Mouse (Mus musculus): ENCODE measurements around the gene Prelid3b. TPM values are rescaled to one million over a fixed set of nuclear protein-coding genes. Genes with fewer than 3 reads are reported as not detected.
A peak's percentile ranks its signal among the peaks of the same experiment; 100 is the strongest.

The Prelid3b gene
- polyA plus RNA-seq, 2 experiments from 2014 or later = 81.2 to 90.9 TPM

GRCm38 (mm10) chr2:174463370-174463769 is 9.5 kb downstream of the Prelid3b start:
- peak; percentile 45 for ATAC-seq

GRCm38 (mm10) chr2:174459365-174459764 is 13.5 kb downstream of the Prelid3b start:
- no peak for ATAC-seq

GRCm38 (mm10) chr2:174453681-174454080 is 19.2 kb downstream of the Prelid3b start:
- ATAC-seq = no peak

GRCm38 (mm10) chr2:174450353-174450752 is 22.5 kb downstream of the Prelid3b start, which contains the start of gene Tubb1:
TSS of gene Tubb1 (plus strand) at chr2:174450695.
- no peak for ATAC-seq

- no peak for ATAC-seq
These were observed 24.5 kb downstream of the Prelid3b start for GRCm38 (mm10) chr2:174448405-174448804.

- no peak for ATAC-seq
These were observed 26.0 kb downstream of the Prelid3b start for GRCm38 (mm10) chr2:174446905-174447304.

- ATAC-seq = no peak
These were observed 26.4 kb downstream of the Prelid3b start for GRCm38 (mm10) chr2:174446492-174446891.

GRCm38 (mm10) chr2:174445018-174445417 is 27.9 kb downstream of the Prelid3b start:
- ATAC-seq = no peak

GRCm38 (mm10) chr2:174444359-174444758 is 28.5 kb downstream of the Prelid3b start:
- ATAC-seq = no peak

- ATAC-seq = no peak
These were observed 29.8 kb downstream of the Prelid3b start for GRCm38 (mm10) chr2:174443046-174443445.

GRCm38 (mm10) chr2:174442460-174442859 is 30.4 kb downstream of the Prelid3b start:
- ATAC-seq = peak; percentile 20

GRCm38 (mm10) chr2:174441898-174442297 is 31.0 kb downstream of the Prelid3b start:
- no peak for ATAC-seq

- no peak for ATAC-seq
These were observed 32.9 kb downstream of the Prelid3b start for GRCm38 (mm10) chr2:174439961-174440360.

GRCm38 (mm10) chr2:174439450-174439838 is 33.4 kb downstream of the Prelid3b start:
- no peak for ATAC-seq

GRCm38 (mm10) chr2:174438737-174439449 is 34.0 kb downstream of the Prelid3b start, which contains the start of gene Ctsz:
TSS of gene Ctsz (minus strand) at chr2:174439039.
- ATAC-seq = peak; percentile 71

GRCm38 (mm10) chr2:174438181-174438580 is 34.7 kb downstream of the Prelid3b start:
- no peak for ATAC-seq

GRCm38 (mm10) chr2:174437697-174437982 is 35.2 kb downstream of the Prelid3b start:
- ATAC-seq = no peak

- no peak for ATAC-seq
These were observed 35.8 kb downstream of the Prelid3b start for GRCm38 (mm10) chr2:174436916-174437696.

- ATAC-seq = no peak
These were observed 36.7 kb downstream of the Prelid3b start for GRCm38 (mm10) chr2:174436076-174436701.

GRCm38 (mm10) chr2:174434943-174435342 is 37.9 kb downstream of the Prelid3b start:
- ATAC-seq = no peak

GRCm38 (mm10) chr2:174428996-174429591 is 43.8 kb downstream of the Prelid3b start:
- no peak for ATAC-seq

GRCm38 (mm10) chr2:174428076-174428835 is 44.6 kb downstream of the Prelid3b start:
- no peak for ATAC-seq
